Mouse (Mus musculus) liver, embryonic 14.5 days (tissue): ENCODE data around the gene Esyt2.

ENCODE experiments used
- CTCF ChIP-seq: IDR thresholded peaks from 2 replicates; pipeline ENCODE4 v1.5.1; 2016; ENCODE audit warnings: antibody characterized with exemption, low read depth, control low read depth
- EP300 ChIP-seq: IDR thresholded peaks from 2 replicates; pipeline ENCODE4 v1.6.1; 2016; ENCODE audit warnings: antibody characterized with exemption, low read depth

DNA sequence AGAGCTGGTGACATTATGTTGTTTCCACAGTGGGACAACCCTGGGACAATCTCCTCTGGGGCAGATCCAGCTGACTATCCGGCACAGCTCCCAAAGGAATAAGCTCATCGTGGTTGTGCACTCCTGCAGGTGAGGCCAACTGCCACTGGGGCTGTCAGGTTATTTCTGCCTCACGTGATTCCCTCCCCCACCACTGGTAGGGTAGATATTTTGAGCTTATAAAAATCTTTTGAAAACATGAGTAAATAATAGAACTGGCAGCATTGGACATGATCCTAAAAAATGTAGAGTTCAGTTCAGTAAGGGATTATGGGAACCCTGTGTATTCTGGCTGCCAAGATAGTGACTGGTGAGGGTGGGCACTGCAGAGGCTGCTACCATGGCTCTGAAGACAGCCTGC lies 85.9 kb downstream of the Esyt2 start:
- no peak for TF ChIP-seq CTCF
- no peak for TF ChIP-seq EP300
